Mouse (Mus musculus) testis, adult 2 months (tissue): ENCODE data around the gene Sfmbt2. TPM values are rescaled to one million over a fixed set of nuclear protein-coding genes. Genes with fewer than 3 reads are reported as not detected.

Experiments
- H3K27ac ChIP-seq: fragments of 200-500 bp; 2 replicates; pipeline ENCODE4 v1.5.1; 2012; ENCODE audit warnings: low read depth, low read length; ENCODE audit not compliant: control insufficient read depth, insufficient read depth
- H3K27me3 ChIP-seq: fragments of 200-500 bp; 2 replicates; pipeline ENCODE4 v1.6.1; 2012; ENCODE audit warnings: mild to moderate bottlenecking, low read length, moderate library complexity; ENCODE audit not compliant: control insufficient read depth, insufficient read depth
- H3K36me3 ChIP-seq: fragments of 200-500 bp; 2 replicates; pipeline ENCODE4 v1.6.1; 2012; ENCODE audit warnings: mild to moderate bottlenecking, low read length; ENCODE audit not compliant: control insufficient read depth, insufficient read depth
- H3K4me1 ChIP-seq: fragments of 200-500 bp; 2 replicates; pipeline ENCODE4 v1.6.1; 2012; ENCODE audit warnings: low read length; ENCODE audit not compliant: control insufficient read depth, insufficient read depth
- H3K4me3 ChIP-seq: fragments of 200-500 bp; 2 replicates; pipeline ENCODE4 v1.5.1; 2012; ENCODE audit warnings: low read depth, mild to moderate bottlenecking, low read length, moderate library complexity, mixed read lengths; ENCODE audit not compliant: control insufficient read depth
- CTCF ChIP-seq: fragments of 200-500 bp; IDR thresholded peaks from 2 replicates; pipeline ENCODE4 v1.5.1; 2012; ENCODE audit warnings: low read depth, mild to moderate bottlenecking, inconsistent platforms, low read length, moderate library complexity; ENCODE audit not compliant: control insufficient read depth, insufficient read depth, insufficient replicate concordance
- POLR2A ChIP-seq: fragments of 200-500 bp; IDR thresholded peaks from 2 replicates; pipeline ENCODE4 v1.6.1; 2012; ENCODE audit warnings: low read depth, mild to moderate bottlenecking, inconsistent platforms, low read length, moderate library complexity; ENCODE audit not compliant: control insufficient read depth
- polyA plus RNA-seq: library from polyadenylated mRNA; depleted of rRNA; stranded (reverse); fragments of >200 nt; gene quantifications from 2 replicates; pipeline ENCODE4 v1.2.3, GENCODE M21; 2012

The Sfmbt2 gene
- polyA plus RNA-seq, 1 experiment, result 15.2 TPM

DNA sequence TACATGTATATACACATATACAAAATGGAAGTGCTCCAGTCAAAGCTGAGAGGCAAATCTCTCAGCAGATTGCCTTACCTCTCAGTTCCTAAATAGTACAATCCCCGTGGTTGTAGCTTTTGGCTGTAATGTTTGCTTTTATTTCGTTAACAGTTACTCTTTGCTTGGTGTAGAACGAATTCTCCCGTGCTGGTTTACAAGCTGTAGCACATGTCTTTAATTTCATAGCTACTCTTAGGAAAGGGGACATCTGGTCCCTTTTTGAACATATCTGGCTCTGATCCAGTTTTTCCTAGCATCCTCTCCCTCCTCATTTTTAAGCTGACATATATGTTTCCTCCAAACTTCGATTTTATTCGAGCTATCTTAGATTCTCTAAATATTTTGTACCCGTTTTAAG is 172.1 kb downstream of the Sfmbt2 start:
- Histone ChIP-seq H3K27ac (no peak overlapping the region), H3K4me3 (no peak overlapping the region), H3K4me1 (no peaks in the 10 kb centered on the region), H3K36me3 (no peaks in the 10 kb centered on the region), H3K27me3 (no peaks in the 10 kb centered on the region)
- TF ChIP-seq CTCF (no peak), POLR2A (no peak)

DNA sequence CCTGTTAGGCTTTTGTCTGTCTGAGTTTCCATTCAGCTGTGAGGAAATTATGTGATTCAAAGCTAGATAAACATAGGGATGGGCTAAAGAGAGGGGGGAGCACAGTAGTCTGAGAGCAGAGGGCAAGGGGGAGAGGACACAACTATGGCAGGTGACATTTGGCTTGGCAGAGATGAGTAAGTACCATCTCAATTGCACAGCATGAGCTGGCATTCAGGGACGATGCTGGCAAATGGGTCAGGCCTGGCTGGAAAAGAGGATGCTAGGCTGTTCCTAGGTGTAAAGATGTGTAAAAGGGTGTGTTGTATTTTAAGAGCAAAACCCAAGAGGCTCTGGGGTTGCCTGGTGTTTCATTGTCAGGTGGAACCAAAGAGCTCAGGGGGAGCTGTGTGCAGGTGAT is 188.5 kb downstream of the Sfmbt2 start:
- Histone ChIP-seq H3K27ac (no peak overlapping the region), H3K36me3 (no peaks in the 10 kb centered on the region), H3K4me1 (no peaks in the 10 kb centered on the region), H3K27me3 (no peaks in the 10 kb centered on the region), H3K4me3 (no peak overlapping the region)
- TF ChIP-seq CTCF, result no peak
- no peak for TF ChIP-seq POLR2A

DNA sequence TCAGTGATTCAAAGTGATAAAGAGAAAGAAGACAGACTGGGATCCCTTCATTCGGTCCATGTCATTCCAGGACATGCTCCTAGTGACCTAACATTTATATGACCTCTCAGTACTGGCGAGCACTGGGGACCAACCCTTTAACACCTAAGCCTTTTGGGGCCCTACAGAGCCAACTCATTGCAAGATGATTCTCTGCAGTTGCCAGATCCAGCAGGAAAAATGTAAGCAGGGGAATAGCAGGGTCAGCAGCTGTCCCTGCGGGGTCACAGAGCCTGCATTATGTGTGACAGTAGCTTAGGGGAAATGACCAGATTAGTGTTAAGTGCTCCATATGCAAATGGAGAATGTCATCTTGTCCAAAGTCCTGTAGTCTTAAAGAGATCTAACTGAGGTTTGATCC is 195.2 kb downstream of the Sfmbt2 start:
- Histone ChIP-seq H3K27me3 (no peaks in the 10 kb centered on the region), H3K27ac (no peak overlapping the region), H3K36me3 (no peaks in the 10 kb centered on the region), H3K4me3 (no peak overlapping the region), H3K4me1 (no peaks in the 10 kb centered on the region)
- TF ChIP-seq CTCF, result no peak
- TF ChIP-seq POLR2A, result no peak

DNA sequence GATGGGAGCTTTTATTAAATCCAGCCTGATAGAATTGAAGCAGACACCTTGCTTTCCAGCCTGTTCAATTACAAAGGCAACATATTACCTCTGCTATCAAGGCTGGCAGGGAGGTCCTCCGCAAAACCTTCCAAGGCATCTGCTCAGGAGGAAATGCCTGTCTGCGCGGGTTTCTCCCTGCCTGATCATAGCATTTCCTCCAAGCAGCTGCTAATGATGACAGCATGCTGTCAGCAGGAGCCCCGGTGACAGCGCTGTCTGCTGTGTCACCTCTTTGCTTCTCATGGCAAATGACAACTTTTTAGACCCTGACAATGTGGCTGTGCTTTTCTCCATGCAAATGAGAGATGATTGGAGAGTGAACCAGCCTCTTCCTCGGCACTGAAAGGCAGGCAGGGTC is 199.1 kb downstream of the Sfmbt2 start:
- TF ChIP-seq POLR2A (no peak), CTCF (no peak)
- Histone ChIP-seq H3K36me3 (no peaks in the 10 kb centered on the region), H3K4me3 (no peak overlapping the region), H3K27me3 (no peaks in the 10 kb centered on the region), H3K27ac (no peak overlapping the region), H3K4me1 (no peaks in the 10 kb centered on the region)

DNA sequence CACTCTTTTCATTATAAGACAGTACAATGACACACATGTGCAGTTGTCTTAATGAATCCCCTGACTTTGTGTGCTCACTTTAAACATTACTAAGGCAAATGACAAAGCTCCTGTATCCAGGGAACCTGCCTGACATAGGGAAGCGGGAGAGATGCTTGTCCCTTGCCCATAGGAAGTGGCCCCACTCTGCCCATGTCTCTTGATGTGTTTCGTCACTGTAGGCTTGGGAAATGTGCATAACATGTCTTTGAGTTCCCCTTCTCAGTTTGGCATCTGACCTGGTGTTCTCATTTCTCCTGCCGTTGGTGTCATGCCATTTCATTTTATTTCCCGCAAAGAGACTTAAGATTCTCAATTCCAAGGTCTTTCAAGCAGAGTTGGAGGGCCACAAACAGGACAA is 202.0 kb downstream of the Sfmbt2 start:
- no peak for TF ChIP-seq POLR2A
- TF ChIP-seq CTCF, result no peak

DNA sequence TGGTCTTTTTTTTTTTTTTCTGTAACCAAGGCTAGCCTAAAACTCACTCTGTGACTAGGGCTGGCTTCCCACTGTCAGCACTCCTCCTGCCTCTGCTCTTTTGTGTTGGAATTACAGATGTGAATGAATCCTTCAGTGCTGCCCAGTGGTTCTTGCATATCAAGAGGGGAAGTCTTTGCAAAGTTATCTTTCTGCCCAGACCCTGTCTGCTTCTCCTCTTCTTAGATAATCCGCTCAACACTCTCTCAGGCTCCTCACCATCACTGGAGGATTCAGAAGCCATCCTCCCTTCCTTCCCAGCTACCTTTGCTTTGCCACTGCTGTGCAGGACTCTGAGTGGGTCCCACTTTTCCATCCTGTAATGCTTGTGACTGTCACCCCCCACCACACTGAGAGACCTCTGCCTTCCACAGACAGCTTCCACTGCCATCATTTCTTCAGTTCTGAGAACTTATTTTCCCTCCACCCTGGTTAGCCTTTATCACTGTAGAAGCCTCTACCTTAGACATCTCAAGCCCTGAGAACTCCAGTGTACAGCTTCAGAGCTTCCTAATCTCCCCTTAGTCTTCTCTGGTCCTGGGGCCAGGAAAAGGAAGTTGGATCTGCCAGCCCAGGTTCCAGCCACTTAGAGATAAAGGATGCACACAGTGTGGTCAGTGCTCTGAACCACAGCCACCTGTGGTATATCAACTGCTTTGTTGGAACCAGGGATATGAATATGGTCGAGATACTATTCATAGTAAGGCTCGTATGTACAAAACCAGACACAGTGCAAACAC is 205.8 kb downstream of the Sfmbt2 start:
- H3K36me3 ChIP-seq, result no peaks in the 10 kb centered on the region
- H3K4me1 ChIP-seq, result no peaks in the 10 kb centered on the region
- no peak for TF ChIP-seq POLR2A
- no peak overlapping the region for H3K4me3 ChIP-seq
- H3K27me3 ChIP-seq, result no peaks in the 10 kb centered on the region
- no peak overlapping the region for H3K27ac ChIP-seq

More for the DNA sequence above, 202.0 kb downstream of the Sfmbt2 start:
- no peak overlapping the region for H3K4me3 ChIP-seq
- H3K27me3 ChIP-seq, result no peaks in the 10 kb centered on the region
- H3K27ac ChIP-seq, result no peak overlapping the region
- no peaks in the 10 kb centered on the region for H3K36me3 ChIP-seq
- H3K4me1 ChIP-seq, result no peaks in the 10 kb centered on the region

DNA sequence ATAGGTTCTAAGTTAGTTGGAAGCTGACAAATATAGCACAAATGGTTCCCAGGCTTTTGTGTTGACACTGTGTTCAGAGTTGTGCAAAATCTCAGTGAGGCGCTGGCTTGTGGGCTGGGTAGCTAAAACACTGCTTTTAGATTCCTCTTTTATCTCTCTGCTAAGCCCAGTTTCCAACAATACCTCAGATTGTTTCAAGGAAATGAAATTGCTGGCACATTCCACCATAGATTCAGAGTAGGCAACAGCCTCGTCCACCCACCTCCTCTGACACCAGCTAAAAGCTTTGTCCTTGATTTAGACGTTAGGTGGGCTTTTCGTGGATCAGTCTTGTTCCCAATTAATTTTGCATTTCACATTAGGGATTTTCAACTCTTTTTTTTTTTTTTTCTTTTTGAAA is 212.4 kb downstream of the Sfmbt2 start:
- no peaks in the 10 kb centered on the region for H3K36me3 ChIP-seq
- H3K27me3 ChIP-seq, result no peaks in the 10 kb centered on the region
- H3K4me3 ChIP-seq, result no peak overlapping the region
- no peak overlapping the region for H3K27ac ChIP-seq
- H3K4me1 ChIP-seq, result no peaks in the 10 kb centered on the region
- no peak for TF ChIP-seq CTCF
- TF ChIP-seq POLR2A, result no peak

DNA sequence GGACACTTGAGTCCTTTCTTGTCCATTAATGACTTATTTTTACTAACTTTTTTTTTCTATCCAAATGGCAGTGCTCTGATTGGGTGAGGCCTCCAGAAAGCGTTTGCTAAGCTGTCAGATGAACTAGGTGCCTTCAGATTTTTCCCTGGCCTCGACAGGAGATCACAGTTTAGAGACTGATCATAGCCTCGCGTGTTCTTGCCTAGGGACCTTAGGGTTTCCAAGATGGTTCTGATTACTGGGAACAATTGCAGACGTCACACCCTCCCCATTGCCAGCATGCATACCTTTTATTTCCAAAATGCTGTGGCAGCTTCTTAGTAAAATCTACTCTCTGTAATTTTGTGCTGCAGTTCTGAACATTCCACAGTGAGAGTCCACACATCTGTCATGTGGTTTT is 212.8 kb downstream of the Sfmbt2 start:
- Histone ChIP-seq H3K27ac (no peak overlapping the region), H3K36me3 (no peaks in the 10 kb centered on the region), H3K4me1 (no peaks in the 10 kb centered on the region), H3K4me3 (no peak overlapping the region), H3K27me3 (no peaks in the 10 kb centered on the region)
- no peak for TF ChIP-seq CTCF
- no peak for TF ChIP-seq POLR2A
